Mouse (Mus musculus) A20 (cell line): ENCODE measurements around the gene Clint1.

Source experiments
- DNase-seq: peaks from one replicate; pipeline ENCODE4 v3.0.0-alpha.2; 2011; ENCODE audit warnings: low read depth, low spot score

Clint1 gene

DNA sequence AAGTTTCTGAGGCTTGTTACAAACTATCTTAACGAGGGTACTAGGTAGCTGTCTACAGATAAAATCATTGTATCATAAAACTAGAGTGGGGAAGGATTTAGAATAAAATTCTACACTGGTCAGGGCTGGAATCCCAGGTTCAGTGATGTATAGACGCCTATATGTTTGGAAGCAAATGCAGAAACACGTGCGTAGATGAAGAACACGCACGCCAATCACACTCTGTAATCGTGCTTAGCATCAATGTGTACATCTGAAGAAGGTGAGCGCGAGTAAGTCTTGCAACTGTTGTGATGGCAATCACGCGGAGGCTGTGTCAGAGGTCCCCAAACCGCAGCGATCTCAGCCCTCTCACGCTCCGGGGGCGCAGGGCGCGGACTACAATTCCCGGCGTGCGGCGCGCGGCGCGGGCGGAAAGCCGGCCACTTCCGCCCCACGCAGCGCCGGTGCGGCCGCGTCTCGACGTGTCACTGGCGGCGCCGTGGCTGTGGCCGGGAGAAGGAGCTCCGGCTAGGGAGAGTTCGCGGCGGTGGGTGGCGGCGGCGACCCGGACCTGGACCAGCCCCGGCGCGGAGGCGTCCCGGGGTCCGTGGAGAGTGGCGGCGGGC, at the start of gene Clint1:
TSS of gene Clint1 (plus strand) at position 536 of the 608 bp plus-strand sequence.
- DNase-seq = peak; percentile 86

- no peak for DNase-seq
These were observed 47.8 kb upstream of the Clint1 start for GRCm38 (mm10) chr11:45804068-45804467.

GRCm38 (mm10) chr11:45805312-45805772, 46.5 kb upstream of the Clint1 start:
- DNase-seq = no peak

GRCm38 (mm10) chr11:45805810-45806209, 46.0 kb upstream of the Clint1 start:
- DNase-seq = no peak

GRCm38 (mm10) chr11:45806264-45806663, 45.6 kb upstream of the Clint1 start:
- no peak for DNase-seq

DNA sequence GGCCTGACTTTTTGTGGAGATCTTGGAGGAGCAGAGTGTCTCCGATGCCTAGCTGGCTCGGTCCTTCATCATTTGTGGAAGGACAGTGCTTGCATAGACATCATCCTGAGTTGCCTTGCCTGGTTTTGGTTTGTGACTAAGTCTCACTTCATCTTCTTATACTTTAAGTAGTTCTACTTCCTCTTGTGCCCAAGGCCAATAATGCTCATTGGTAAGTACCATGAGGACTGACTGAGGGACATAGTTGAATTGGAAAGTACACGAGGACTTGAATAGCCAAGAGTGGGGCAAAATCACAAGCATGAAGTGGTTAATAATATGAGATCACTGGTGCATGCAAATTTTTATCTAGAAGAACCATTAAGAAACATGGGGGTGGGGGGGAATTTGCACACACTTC, 45.0 kb upstream of the Clint1 start:
- DNase-seq = peak; percentile 76

DNA sequence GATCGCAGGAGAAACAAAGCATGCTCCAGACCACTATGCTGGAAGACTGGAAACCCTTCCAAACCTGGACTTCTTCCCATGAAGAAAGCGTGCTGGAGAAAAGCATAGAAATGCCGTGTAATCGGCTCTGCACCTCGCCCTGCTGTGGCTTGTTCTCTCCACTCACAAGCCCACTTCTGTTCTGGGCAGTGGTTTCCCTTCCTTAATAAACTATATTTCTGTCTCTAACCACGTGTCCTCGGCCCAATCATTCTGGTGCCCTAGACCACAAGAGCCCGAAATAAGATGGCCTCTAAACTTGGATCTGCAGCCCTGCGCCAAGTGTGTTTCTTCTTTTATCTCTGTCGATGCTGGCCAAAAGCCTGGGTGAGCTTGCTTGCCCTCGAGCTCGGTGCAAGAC, 44.0 kb upstream of the Clint1 start:
- DNase-seq = peak; percentile 79

DNA sequence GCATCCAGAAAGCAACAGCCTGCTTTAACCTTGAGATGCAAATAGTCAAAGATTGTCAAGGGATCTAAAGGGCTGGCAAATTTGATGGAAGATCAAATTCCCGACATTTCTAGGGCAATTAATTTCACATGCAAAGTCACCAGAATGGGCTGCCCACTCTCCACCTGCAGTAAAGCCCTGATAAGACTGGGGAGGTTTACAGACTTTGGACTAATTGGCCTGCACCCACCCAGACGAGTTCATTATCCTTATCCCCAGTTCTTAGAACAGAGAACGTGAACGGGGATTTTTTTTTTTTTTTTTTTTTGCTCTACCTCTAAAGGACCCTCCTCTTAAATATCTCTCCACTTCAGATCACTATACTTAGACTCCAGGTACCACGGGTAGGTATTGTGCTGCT, 42.4 kb upstream of the Clint1 start:
- DNase-seq = no peak

DNA sequence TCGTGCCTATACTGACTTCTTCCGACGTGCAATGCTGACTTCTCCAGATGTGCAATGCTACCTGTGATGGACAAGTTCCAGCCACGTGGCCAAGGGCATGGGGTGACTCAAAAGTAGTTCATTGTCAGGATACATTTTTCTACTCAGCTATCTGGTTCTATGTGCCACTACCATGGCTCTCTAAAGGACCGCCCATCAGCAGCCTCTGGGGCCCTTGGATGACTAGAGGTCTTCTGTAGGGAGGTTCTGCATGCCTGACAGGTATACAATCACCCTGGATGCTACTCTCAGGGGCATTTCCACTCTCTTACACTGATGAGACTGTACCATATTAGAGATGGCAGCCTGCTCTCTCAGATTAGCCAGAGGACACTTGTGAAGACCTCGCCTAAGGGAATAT, 41.8 kb upstream of the Clint1 start:
- DNase-seq = no peak

DNA sequence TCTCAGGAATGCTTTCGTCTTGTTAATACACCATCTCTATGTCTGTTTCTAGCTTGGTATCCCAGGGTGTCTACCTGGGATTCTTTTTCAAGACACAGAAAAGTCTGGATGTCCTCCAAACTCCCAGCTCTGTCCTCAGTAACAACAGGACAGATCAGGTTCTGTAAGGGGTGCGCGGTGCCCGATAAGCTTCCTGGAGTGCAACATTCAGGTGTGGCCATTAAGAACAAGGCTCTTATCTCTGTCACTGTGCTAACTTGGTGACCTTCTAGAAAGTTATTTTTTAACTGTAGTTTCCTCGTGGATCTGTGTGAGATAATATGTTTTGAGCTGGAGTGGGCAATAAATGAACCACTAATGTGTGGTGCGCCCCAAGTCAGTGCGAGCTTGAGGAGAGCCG, 41.0 kb upstream of the Clint1 start:
- DNase-seq = no peak

DNA sequence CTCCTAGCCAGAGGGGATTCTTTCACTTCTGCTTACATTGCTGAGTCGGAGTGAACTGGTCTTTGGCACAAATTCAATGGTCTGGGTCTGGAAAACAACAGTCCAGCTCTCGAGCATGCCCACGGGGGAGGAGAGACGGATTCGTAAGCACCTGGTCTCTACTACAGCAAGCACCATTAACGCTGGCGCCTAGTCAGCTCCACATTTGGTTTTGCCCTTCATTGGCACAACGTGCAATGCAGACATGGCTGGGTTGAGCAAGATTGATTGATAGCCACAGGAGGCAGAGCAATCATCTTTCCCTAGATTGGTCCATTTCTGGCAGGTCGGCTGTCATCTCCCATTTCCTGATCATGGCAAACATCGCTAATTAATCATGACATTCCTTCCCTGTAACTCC, 36.2 kb upstream of the Clint1 start:
- no peak for DNase-seq

DNA sequence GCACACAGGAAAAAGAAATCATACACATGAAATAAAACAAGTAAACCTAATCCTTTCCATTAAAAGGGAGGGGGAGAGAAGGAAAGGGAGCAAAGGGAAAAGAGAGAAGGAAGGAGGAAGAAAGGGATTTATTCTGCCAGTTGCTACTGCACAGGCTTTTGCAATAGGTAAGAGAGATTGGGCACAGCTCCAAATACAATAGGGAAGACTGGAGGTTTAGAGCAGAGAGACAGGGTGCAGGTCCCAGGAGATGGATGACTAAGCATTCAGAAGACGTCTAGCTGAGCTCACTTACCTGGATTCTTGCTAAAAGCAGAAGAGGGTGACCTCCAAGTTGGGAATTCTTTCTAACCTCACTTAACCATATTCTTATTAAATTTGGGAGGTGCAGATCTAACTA, 35.1 kb upstream of the Clint1 start:
- no peak for DNase-seq

DNA sequence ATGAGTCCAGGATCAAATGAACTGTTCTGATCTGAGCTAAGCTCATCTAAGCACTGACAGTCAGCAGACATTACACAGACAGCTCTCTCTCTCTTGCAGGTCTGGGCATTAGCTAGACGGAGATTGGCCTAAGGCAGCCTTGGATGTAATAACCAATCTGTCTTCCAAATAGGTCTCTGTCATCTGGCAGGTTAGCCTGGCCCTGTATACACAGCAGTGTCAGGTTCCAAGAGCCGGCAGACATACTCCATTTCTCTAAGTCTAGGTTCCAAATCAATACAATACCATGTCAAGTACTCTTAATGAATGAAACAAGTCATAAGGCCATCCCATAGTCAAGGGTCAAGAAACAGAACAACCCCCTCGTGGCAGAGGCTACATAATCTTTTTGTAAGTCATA, 33.9 kb upstream of the Clint1 start:
- DNase-seq = no peak

DNA sequence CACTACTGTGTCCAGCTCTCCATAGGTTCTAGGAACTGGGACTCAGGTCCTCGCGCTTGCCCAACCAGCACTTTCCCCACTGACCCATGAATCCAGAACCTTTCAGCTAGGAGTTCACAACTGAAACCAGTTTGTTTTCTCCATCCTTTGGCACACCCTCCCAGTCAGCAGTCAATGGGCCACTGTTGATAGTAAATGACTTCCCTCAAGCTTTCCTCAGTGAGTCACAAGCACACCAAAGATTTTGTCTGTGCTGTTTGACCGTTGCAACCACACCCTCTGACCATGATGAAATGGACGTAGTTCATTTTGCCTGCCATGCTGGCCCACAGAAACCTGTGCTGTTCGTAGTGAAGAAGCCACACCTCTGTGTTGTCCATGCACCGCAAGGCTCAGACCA, 30.9 kb upstream of the Clint1 start:
- DNase-seq = no peak

DNA sequence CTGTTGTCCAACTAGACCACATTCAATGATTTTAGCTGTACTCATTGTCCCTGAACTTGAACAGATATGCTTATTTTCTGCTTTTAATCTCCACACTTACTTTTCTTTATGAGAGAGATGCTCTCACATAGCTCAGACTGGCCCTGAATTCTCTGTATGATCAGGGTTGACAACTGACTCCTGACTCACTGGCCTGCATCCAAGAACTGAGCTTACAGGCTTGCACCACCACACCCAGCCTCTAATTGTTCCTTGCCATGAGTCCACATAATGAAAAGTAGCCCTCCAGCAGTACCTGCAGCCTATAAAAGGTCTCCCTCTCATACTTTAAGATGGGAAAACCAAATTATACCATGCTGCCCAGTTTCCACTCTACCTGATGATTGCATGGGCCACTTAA, 21.7 kb upstream of the Clint1 start:
- DNase-seq = no peak

DNA sequence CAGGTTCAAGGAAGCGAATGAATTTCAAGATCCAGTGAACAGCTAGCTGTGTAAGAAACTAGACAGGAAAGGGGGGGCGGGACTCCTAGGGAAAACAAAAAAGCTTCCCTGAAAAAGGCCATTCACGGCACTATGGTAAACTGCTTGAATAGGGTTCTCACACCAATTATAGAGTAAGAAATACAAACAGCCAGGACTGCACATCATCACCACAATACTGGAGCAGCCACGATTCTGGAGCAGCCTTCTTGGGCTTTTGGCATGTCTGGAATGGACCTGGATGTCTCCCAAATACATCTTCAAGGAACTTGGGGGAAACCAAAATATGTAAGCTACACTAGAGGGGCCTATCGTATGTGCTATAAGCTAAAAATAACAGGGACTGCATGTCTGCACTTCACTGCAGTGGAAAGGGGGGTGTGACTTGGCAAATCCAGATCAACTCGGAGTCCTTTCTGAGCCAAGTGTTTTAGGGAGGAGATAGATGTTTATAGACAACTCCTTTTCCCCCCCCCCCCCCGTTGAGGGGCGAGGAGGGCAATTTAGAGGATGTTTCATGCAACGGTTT, 21.0 kb upstream of the Clint1 start:
- DNase-seq = no peak

GRCm38 (mm10) chr11:45831476-45832143, 20.2 kb upstream of the Clint1 start:
- DNase-seq = no peak

DNA sequence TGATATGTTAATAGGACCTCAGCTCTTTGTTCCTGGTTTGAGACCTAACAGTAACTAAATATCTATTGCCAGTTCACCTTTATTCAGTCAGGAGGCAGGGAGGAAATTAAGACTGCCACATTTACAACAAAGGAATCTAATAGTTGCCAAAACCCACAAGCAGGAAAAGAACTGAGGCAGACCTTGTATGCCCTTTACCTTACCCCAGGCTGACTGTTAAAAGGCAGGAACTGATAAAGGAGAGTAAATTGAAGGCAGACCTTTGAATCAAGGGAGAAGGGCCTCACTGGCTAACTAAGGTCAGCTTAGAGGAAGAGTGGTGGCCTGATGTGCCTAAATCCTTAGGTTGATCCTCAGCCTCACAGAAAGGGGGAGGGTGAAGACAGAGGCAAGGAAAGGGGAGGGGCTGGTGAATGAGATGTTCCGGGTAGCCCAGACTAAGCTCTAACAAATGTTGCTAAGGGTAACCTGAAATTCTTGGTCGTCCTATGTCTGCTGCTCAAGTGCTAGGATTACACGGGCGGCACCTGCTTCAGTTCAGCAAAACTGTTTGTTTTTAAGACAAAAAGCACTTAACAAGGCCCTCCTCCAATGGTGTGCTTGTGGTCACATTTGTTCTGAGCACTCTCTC, 16.1 kb upstream of the Clint1 start:
- DNase-seq = no peak

DNA sequence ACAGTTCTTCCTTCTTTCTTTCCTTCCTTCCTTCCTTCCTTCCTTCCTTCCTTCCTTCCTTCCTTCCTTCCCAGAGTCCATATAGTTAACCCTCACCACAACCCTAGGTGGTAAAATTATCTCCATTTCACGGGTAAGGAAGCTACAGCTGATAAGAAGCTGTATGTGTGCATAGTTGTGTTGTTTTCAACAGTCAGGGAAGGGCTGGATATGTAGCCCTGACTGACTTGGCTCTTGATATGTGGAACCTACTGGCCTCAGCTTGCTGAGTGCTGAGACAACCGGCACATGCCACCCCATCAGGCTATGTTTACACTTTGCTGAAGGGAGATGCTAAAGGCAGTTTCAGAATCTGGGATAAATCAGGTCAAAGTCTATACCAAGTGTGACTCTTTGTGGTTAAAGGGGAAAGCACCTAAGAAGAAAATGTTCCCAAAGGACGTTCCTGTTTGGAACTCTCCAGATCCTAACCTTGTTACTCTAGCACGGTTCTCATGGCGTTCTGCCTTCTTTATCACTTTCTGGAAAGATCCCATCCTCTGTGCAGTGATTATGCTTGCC, 14.5 kb upstream of the Clint1 start:
- no peak for DNase-seq

DNA sequence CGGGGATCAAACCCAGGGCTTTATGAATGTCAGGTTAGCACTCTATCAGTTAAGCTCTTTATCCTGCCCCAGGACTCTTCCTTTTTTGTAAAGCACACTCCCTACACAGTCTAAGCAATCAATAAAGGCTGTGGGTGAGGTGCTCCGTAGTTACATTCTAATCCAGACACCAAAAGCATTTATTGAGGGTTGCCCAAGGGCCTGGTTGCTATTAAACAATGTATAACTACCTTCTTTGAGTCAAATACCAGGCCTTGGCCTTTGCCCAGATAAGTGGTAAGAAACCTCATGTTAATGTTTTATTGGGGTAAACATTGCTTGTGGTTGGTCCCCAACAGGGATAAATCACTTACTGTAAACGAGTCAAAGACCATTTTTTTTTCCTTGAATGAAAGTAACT, 13.4 kb upstream of the Clint1 start:
- no peak for DNase-seq

DNA sequence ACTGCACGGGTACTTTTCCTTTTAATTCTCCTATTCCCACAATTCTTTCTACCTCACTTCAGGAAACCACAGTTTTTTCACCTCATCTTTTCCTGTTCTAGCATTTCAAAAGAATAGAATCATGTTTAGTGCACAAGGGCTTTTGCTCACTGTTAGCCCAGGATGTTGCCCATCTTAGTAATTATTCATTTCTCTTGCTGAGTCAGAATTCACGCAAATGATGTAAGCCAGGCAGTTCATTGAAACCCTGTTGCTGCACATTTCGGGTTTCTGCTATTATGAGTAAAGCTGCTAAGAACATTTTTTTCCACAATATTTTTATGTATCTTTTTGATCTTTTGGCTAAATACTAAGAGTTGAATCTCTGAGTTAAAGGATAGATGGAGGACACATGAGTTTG, 11.5 kb upstream of the Clint1 start:
- DNase-seq = no peak

- DNase-seq = no peak
These were observed 5.8 kb upstream of the Clint1 start for GRCm38 (mm10) chr11:45846008-45846407.
